Mouse (Mus musculus): ENCODE results near the gene Mill1. TPM values are rescaled to one million over a fixed set of nuclear protein-coding genes. Genes with fewer than 3 reads are reported as not detected.

Mill1 gene
- total RNA-seq (2023) = not detected

DNA sequence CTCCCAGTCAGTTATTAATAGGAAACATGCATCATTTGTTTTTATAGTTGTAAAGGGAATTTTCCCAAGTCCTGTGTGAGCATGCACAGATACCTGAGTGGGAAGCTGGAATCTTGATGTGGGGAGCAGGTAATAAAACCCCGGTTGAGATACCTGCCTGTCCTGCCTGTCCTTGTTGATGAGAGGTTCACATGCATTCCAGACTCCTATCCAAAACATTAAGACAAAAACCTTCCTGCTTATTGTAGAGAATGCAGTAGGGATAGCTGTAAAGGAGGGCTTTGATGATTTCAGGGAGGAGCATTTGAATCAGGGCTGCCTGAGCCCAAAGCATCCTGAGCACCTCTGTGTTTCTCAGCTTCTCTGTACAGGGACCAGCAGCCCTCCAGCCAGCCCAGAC is at the start of gene Mill1:
Gene Mill1, plus strand, starts transcription at position 301 of the 400 bp plus-strand sequence.

Other genes with a start within 250 kb of the Mill1 start
- gene Ceacam13, start 235.5 kb upstream of the Mill1 start, total RNA-seq (2023) = not detected
- not detected for gene Ceacam12, start 179.4 kb upstream of the Mill1 start, total RNA-seq (2023)
- not detected for gene Igfl3, start 68.9 kb upstream of the Mill1 start, total RNA-seq (2023)
- gene Psg18, start 109.7 kb downstream of the Mill1 start, total RNA-seq (2023) = not detected
- gene Psg28, start 186.7 kb downstream of the Mill1 start, total RNA-seq (2023) = not detected
- not detected for gene Psg26, start 238.8 kb downstream of the Mill1 start, total RNA-seq (2023)

All from B cell, adult 67 days (primary cell).